8 mouse cellular contexts compared by ENCODE assay signal in genomic region chr3:115711924-115712807, GRCm38 (mm10). TPM values are rescaled to one million over a fixed set of nuclear protein-coding genes. Genes with fewer than 3 reads are reported as not detected.
DNase-seq lines count a peak whose midpoint lies in the region; ATAC-seq lines count a peak whose summit lies in the region.

No protein-coding gene starts in this region.

- peaks cover 10% of the 10 kb centered on the region for H3K4me1 ChIP-seq in forebrain, embryonic 16.5 days (replicated peaks; ENCODE audit: control insufficient read depth, insufficient read depth, low read length)
- H3K4me1 ChIP-seq in liver, embryonic 12.5 days, result peaks cover 59% of the 10 kb centered on the region

- H3K4me2 ChIP-seq in forebrain, embryonic 16.5 days (ENCODE audit: low read length), result peak overlapping the region; percentile 29
- H3K4me2 ChIP-seq in liver, embryonic 12.5 days, result peak overlapping the region; percentile 97

- peak; percentile 2 for DNase-seq in cerebellum, postnatal 10 days
- DNase-seq in cerebellum, adult 11 months, result no peak
- peak; percentile 69 for DNase-seq in CD4-positive helper T cell, adult 2 months (ENCODE audit: low read depth, low spot score)
- no peak for DNase-seq in frontal cortex, postnatal 36 days (ENCODE audit: low spot score in 2 of 2)
- no peak for DNase-seq in thymus, postnatal 36 days

- no peaks in the 10 kb centered on the region for H3K36me3 ChIP-seq in forebrain, embryonic 16.5 days (ENCODE audit: control insufficient read depth, insufficient read depth)
- H3K36me3 ChIP-seq in liver, embryonic 12.5 days, result peaks cover 30% of the 10 kb centered on the region

- ATAC-seq in forebrain, embryonic 16.5 days, result no peak
- no peak for ATAC-seq in liver, embryonic 12.5 days
- ATAC-seq in erythroblast, adult 5-6 weeks (replicated peaks; ENCODE audit: low FRiP score, poor library complexity, severe bottlenecking), result no peak

- no peak overlapping the region for H3K9ac ChIP-seq in forebrain, embryonic 16.5 days (replicated peaks; ENCODE audit: low read depth, low read length)
- no peak overlapping the region for H3K9ac ChIP-seq in liver, embryonic 12.5 days

- H3K9me3 ChIP-seq in forebrain, embryonic 16.5 days (ENCODE audit: control insufficient read depth, low read length), result no peaks in the 10 kb centered on the region
- no peaks in the 10 kb centered on the region for H3K9me3 ChIP-seq in liver, embryonic 12.5 days (replicated peaks)

- no peaks in the 10 kb centered on the region for H3K27me3 ChIP-seq in forebrain, embryonic 16.5 days (replicated peaks; ENCODE audit: control insufficient read depth, insufficient read depth, low read length)
- no peaks in the 10 kb centered on the region for H3K27me3 ChIP-seq in liver, embryonic 12.5 days (replicated peaks)

- no peak overlapping the region for H3K27ac ChIP-seq in forebrain, embryonic 16.5 days (ENCODE audit: low read length)
- no peak overlapping the region for H3K27ac ChIP-seq in liver, embryonic 12.5 days

- H3K4me3 ChIP-seq in forebrain, embryonic 16.5 days (replicated peaks; ENCODE audit: low read length), result peak overlapping the region; percentile 3; the same call in 1 of the 2 replicates
- no peak overlapping the region for H3K4me3 ChIP-seq in liver, embryonic 12.5 days

- 90% methylated on average over 27 of the region's 27 CpGs for WGBS in forebrain, embryonic 16.5 days
- WGBS in liver, embryonic 12.5 days (ENCODE audit: insufficient replicate concordance), result 79% methylated on average over 27 of the region's 27 CpGs

RNA-seq across cellular contexts. Expression of gene S1pr1, which starts 2.7 kb away (rescaled TPM):
- 26.4 and 35.0 TPM in 2 replicates for polyA plus RNA-seq in forebrain, embryonic 16.5 days (2015; fragmentation: Nextera tagmentation; extraction: Ambion mirVana)
- 10.0 and 10.5 TPM in 2 replicates for polyA plus RNA-seq in liver, embryonic 12.5 days (2016; fragmentation: Nextera tagmentation; extraction: Ambion mirVana)
- 0.63 and 0.96 TPM in 2 replicates for total RNA-seq in erythroblast, adult 5-6 weeks (2015; ENCODE audit: low replicate concordance)
- total RNA-seq in erythroblast, adult 5-6 weeks (2017; ENCODE audit: low replicate concordance), result 0.42 and 1.6 TPM in 2 replicates

Comparison
In these comparisons a context has a peak if more than half of its experiments do, and no peak if none do; other contexts are left out.
1. DNase-seq: peak in cerebellum, postnatal 10 days (2 of 2) and CD4-positive helper T cell, adult 2 months (single experiment); none in cerebellum, adult 11 months (single experiment), frontal cortex, postnatal 36 days (0 of 2) and thymus, postnatal 36 days (0 of 2).